Mouse (Mus musculus) intestine, embryonic 16.5 days (tissue): ENCODE measurements around the gene Atg5. TPM values are rescaled to one million over a fixed set of nuclear protein-coding genes. Genes with fewer than 3 reads are reported as not detected.
"Not testable (repeated sequence)": the region's sequence is repeated elsewhere in the genome, so short reads cannot be mapped to it uniquely, and the experiment has no call there.

Source experiments
- ATAC-seq: fragments of 200-750 bp; cut with Nextera tagmentation; 2 replicates; pipeline ENCODE4 v1.8.0; 2017; ENCODE audit warnings: moderate TSS enrichment, moderate library complexity
- H3K27ac ChIP-seq: fragments of 300-500 bp; sonication (generic); 2 replicates; pipeline ENCODE4 v1.5.1; 2014; ENCODE audit warnings: mild to moderate bottlenecking, low read length
- H3K27me3 ChIP-seq: fragments of 300-500 bp; sonication (generic); replicated peaks from 2 replicates; pipeline ENCODE4 v1.6.1; 2014; ENCODE audit warnings: low read length, control low read depth, mixed read lengths; ENCODE audit not compliant: control insufficient read depth, insufficient read depth
- H3K36me3 ChIP-seq: fragments of 300-500 bp; sonication (generic); 2 replicates; pipeline ENCODE4 v1.6.1; 2014; ENCODE audit warnings: low read length, control low read depth; ENCODE audit not compliant: control insufficient read depth, insufficient read depth
- H3K4me1 ChIP-seq: fragments of 300-500 bp; sonication (generic); 2 replicates; pipeline ENCODE4 v1.6.1; 2014; ENCODE audit warnings: low read length, control low read depth, mixed read lengths; ENCODE audit not compliant: control insufficient read depth, insufficient read depth
- H3K4me2 ChIP-seq: fragments of 300-500 bp; sonication (generic); 2 replicates; pipeline ENCODE4 v1.6.1; 2014; ENCODE audit warnings: low read depth, low read length, control low read depth
- H3K4me3 ChIP-seq: fragments of 300-500 bp; sonication (generic); 2 replicates; pipeline ENCODE4 v1.5.1; 2014; ENCODE audit warnings: mild to moderate bottlenecking, low read length
- H3K9ac ChIP-seq: fragments of 300-500 bp; sonication (generic); 2 replicates; pipeline ENCODE4 v1.6.1; 2014; ENCODE audit warnings: low read depth, low read length
- H3K9me3 ChIP-seq: fragments of 300-500 bp; sonication (generic); 2 replicates; pipeline ENCODE4 v1.6.1; 2016; ENCODE audit warnings: low read length, control low read depth; ENCODE audit not compliant: control insufficient read depth
- WGBS: fragments of 180-500 bp; shearing (Covaris S2); extraction: QIAGEN DNeasy Blood & Tissue Kit; methylation state at CpG from one replicate; pipeline ENCODE4 v1.1.7; 2014; 5-methylcytosine and 5-hydroxymethylcytosine counted together
- polyA plus RNA-seq: library from polyadenylated mRNA; unstranded; fragments of >200 nt; fragmentation: Nextera tagmentation; extraction: Ambion mirVana; gene quantifications from 2 replicates; pipeline ENCODE4 v1.2.1, GENCODE M21; 2015

Atg5 gene
- polyA plus RNA-seq, 1 experiment from 2014 or later = 52.6 TPM

DNA sequence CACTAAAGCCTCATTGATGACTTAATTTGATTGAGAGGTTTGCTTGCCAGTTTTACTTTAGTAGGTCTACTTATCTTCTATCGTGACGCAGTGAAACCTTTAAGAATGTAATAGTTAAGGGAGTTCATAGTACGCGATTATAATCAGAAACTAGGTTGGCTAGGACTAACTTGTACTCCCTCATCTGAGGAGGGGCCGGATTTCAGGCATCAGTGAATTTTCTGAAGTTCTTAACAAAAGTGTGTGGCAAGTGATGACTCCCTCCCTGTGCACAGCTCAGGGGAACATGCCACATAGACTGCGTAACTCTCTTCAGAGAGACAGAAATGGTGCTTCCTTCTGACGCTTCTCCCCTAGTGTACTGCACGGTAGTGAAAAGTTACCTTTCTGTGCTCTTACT lies 55.7 kb downstream of the Atg5 start:
- Histone ChIP-seq H3K27me3 (no peaks in the 10 kb centered on the region), H3K4me1 (peaks cover 2% of the 10 kb centered on the region; the same call in 1 of the 2 replicates), H3K4me3 (no peak overlapping the region), H3K9me3 (no peaks in the 10 kb centered on the region), H3K4me2 (no peak overlapping the region), H3K36me3 (no peaks in the 10 kb centered on the region), H3K9ac (no peak overlapping the region), H3K27ac (no peak overlapping the region)
- ATAC-seq = no peak
- WGBS = 89% methylated on average over 8 of the region's 8 CpGs

DNA sequence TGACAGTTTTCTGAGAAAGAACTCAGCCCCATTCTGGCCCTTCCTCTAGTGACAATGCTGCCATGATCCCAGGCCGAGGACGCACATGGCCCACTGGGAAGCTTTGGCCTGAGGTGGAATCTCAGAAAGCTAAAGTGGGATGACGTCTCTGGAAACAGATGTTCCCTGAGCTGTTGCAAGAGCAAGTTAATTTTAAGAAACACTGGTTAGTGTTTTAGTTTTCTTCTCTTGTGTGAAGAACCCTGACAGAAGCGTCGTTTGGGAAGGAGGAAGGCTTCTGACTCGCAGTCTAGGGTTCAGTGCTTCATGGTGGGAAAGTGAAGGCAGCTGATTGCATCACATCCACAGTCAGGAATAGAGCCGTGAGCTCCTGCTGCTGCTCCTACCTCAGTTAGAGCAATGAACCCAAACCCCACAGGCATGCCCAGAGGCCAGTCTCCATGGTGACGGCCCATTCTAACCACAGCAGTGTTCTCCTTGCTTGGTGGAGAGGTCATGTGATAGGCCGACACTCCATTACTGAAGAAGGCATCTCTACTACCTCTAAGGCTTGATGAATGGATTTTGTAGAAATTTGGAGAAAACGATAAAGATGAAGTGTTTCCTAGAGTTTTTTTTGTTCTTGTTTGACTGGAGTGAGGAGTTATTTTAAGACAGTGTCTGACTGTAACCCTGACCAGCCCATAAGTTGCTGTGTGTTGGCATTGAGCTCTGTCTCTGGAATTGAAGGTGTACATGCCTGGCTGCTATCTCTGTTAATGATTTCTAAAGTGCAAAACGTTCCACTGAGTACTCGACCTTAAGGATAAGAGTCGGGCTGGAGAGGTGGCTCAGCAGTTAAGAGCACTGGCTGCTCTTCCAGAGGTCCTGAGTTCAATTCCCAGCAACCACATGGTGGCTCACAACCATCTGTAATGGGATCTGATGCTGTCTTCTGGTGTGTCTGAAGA lies 57.7 kb downstream of the Atg5 start:
- no peak overlapping the region for H3K4me3 ChIP-seq
- WGBS = 69% methylated on average over 13 of the region's 13 CpGs
- H3K9ac ChIP-seq = no peak overlapping the region
- ATAC-seq = peak; percentile 55
- H3K4me2 ChIP-seq = no peak overlapping the region
- H3K9me3 ChIP-seq = no peaks in the 10 kb centered on the region
- peaks cover 2% of the 10 kb centered on the region; the same call in 1 of the 2 replicates for H3K4me1 ChIP-seq
- no peaks in the 10 kb centered on the region for H3K36me3 ChIP-seq
- H3K27ac ChIP-seq = no peak overlapping the region
- no peaks in the 10 kb centered on the region for H3K27me3 ChIP-seq

DNA sequence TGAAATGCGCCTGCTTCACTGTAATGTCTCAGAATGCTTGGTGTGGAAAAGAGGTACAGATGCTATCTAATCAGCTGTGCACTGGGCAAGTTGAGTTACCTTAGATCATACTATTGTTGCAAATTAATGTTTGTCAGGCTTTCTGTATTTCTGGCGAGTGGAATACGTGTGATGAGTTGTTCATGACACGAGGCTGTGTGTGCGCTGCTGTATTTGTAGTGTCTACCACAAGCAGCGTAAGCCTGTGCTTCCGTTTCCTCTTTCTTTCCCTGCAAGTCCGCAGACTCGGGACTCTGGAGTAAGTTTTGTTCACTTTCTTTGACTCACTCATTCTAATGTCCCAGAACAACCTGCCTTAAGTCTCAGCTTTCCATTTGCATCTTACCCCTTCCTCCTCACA lies 58.9 kb downstream of the Atg5 start:
- Histone ChIP-seq H3K9ac (no peak overlapping the region), H3K27ac (no peak overlapping the region), H3K27me3 (no peaks in the 10 kb centered on the region), H3K4me3 (no peak overlapping the region), H3K4me2 (no peak overlapping the region), H3K9me3 (no peaks in the 10 kb centered on the region), H3K4me1 (peaks cover 2% of the 10 kb centered on the region; the same call in 1 of the 2 replicates), H3K36me3 (no peaks in the 10 kb centered on the region)
- ATAC-seq = no peak
- 94% methylated on average over 9 of the region's 9 CpGs for WGBS

DNA sequence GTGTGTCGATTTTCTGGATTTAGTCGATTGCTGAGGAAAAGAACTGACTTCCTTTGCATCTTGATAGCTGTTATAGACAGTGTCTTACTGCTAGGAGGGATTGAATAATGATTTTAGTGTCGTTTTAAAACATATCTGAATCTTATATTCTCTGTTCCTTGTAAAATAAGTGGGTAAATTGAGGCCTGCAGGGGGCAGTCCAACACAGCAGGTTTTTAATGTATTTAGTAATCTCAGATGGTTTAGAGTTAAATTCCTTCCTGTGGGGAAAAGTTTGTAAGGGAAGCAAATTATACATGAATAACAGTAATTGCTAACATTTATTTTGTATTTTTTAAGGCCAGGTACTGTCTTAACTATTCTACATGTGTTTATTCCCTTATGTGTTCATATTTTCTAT lies 60.2 kb downstream of the Atg5 start:
- Histone ChIP-seq H3K4me1 (peaks cover 2% of the 10 kb centered on the region; the same call in 1 of the 2 replicates), H3K27ac (no peak overlapping the region), H3K36me3 (no peaks in the 10 kb centered on the region), H3K9me3 (no peaks in the 10 kb centered on the region), H3K4me3 (no peak overlapping the region), H3K27me3 (no peaks in the 10 kb centered on the region), H3K4me2 (no peak overlapping the region), H3K9ac (no peak overlapping the region)
- WGBS = 50% methylated on average over 3 of the region's 3 CpGs
- no peak for ATAC-seq

DNA sequence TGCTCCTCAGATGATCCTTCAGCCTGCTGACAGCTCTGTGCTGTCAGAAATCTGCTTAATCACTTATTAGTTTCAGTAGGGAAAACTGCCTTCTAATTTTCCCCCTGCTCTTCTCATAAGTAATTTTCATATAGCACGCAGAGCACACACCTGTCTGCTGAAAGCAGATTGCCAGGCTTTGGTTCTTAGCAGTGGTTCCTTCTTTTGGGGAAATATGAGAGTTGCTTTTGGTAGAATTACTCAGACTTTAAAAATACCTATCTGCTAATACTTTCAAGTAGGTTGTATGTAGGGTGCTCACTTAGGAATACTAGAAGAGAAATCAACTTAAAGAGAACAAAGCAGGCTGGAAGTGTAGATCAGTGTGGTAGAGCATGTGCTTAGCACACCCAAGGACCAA lies 62.6 kb downstream of the Atg5 start:
- WGBS = 86% methylated on average over 1 of the region's 1 CpGs
- H3K36me3 ChIP-seq = no peaks in the 10 kb centered on the region

DNA sequence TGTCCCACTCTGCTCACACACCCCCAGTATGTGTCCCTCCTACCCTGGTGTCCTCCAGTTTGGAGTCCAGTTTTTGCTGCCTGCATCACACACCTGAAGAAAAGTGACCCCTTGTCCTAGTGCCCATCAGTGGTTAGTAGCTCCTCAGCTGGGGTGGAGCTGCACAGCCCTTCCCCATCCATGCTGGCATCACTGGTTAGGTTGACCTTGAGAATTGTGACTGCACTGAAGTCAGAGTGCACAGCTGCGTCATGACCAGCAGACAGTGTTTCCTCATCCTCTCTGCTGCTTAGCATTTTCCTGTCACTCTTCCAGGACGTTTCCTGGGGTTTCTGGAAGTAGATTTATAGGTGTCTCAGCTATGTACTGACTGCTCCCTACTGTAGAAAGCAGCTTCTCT lies 63.3 kb downstream of the Atg5 start:
- no peak overlapping the region for H3K4me2 ChIP-seq
- no peak for ATAC-seq
- no peak overlapping the region for H3K27ac ChIP-seq
- no peak overlapping the region for H3K4me3 ChIP-seq
- H3K9ac ChIP-seq = no peak overlapping the region
- H3K9me3 ChIP-seq = no peaks in the 10 kb centered on the region
- WGBS = 55% methylated on average over 2 of the region's 2 CpGs
- peaks cover 3% of the 10 kb centered on the region; the same call in 1 of the 2 replicates for H3K36me3 ChIP-seq
- no peaks in the 10 kb centered on the region for H3K27me3 ChIP-seq
- H3K4me1 ChIP-seq = no peaks in the 10 kb centered on the region

More for the DNA sequence above, 62.6 kb downstream of the Atg5 start:
- no peak for ATAC-seq
- no peaks in the 10 kb centered on the region for H3K27me3 ChIP-seq
- H3K4me2 ChIP-seq = no peak overlapping the region
- H3K4me1 ChIP-seq = peaks cover 2% of the 10 kb centered on the region; the same call in 1 of the 2 replicates
- H3K4me3 ChIP-seq = no peak overlapping the region
- H3K27ac ChIP-seq = no peak overlapping the region
- H3K9me3 ChIP-seq = no peaks in the 10 kb centered on the region
- H3K9ac ChIP-seq = no peak overlapping the region

DNA sequence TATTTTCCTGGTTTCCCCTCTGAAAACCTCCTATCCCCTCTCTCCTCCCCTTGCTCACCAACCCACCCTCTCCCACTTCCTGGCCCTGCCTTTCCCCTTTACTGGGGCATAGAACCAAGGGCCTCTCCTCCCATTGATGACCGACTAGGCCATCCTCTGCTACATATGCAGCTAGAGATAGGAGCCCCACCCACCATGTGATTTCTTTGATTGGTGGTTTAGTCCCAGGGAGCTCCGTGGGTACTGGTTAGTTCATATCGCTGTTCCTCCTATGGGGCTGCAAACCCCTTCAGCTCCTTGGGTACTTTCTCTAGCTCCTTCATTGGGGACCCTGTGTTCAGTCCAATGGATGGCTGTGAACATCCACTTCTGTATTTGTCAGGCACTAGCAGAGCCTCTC lies 64.5 kb downstream of the Atg5 start:
- H3K9me3 ChIP-seq, H3K9ac ChIP-seq, H3K4me3 ChIP-seq, ATAC-seq, H3K4me1 ChIP-seq, H3K27me3 ChIP-seq, H3K36me3 ChIP-seq, H3K27ac ChIP-seq, H3K4me2 ChIP-seq: not testable (repeated sequence)
- WGBS = 87% methylated on average over 3 of the region's 3 CpGs

DNA sequence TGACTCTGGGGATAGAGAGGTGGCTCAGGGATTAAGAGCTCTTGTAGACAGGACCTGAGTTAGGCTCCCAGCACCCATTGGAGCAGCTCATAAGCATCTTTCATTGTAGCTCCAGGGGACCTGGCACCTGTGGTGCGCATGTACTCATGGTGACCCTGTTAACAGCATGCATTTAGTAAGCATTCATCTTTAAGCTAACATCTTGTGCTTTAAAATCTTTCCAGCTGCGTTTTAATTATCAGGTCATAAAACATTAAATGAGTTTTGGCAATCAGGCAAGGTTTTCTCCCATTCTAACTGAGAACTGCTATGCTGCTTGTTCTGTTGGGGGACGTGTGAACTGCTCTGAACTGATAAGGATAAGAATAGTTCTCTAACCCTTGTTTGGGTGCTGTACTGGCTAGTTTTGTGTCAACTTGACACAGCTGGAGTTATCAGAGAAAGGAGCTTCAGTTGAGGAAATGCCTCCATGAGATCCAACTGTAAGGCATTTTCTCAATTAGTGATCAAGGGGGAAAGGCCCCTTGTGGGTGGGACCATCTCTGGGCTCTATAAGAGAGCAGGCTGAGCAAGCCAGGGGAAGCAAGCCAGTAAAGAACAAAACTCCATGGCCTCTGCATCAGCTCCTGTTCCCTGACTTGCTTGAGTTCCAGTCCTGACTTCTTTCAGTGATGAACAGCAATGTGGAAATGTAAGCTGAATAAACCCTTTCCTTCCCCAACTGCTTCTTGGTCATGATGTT lies 68.7 kb downstream of the Atg5 start:
- H3K4me3 ChIP-seq, ATAC-seq, H3K27ac ChIP-seq, H3K9me3 ChIP-seq, H3K36me3 ChIP-seq, H3K9ac ChIP-seq, H3K4me2 ChIP-seq, H3K27me3 ChIP-seq, H3K4me1 ChIP-seq: not testable (repeated sequence)
- WGBS = 69% methylated on average over 3 of the region's 3 CpGs

DNA sequence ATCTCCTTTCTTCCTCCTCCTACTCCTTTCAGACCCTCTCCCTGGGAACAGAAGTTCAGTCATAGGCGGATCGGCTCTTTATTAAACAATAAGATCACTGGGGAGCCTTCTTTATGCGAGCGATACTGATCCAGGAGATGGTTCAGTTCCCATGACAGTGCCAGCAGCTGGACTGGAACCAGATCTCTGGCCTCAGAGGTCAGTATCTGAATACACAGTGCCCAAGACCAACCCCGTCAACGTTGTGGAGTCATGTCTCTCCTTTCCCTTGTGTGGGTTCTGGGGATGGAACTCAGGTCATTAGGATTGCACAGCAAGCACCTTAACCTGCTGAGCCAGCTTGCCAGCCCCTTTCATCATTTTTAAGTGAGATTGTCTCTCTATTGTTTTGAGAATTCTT lies 70.4 kb downstream of the Atg5 start:
- H3K27ac ChIP-seq = no peak overlapping the region
- no peak overlapping the region for H3K9ac ChIP-seq
- no peaks in the 10 kb centered on the region for H3K9me3 ChIP-seq
- H3K4me1 ChIP-seq = no peaks in the 10 kb centered on the region
- WGBS = 81% methylated on average over 6 of the region's 6 CpGs
- peaks cover 3% of the 10 kb centered on the region; the same call in 1 of the 2 replicates for H3K36me3 ChIP-seq
- H3K4me2 ChIP-seq = no peak overlapping the region
- H3K27me3 ChIP-seq = no peaks in the 10 kb centered on the region
- no peak overlapping the region for H3K4me3 ChIP-seq
- ATAC-seq = no peak
